22 mouse cellular contexts compared by ENCODE assay signal in genomic region chr1:51909204-51909603, GRCm38 (mm10). TPM values are rescaled to one million over a fixed set of nuclear protein-coding genes. Genes with fewer than 3 reads are reported as not detected.
DNase-seq lines count a peak whose midpoint lies in the region; ATAC-seq and TF ChIP-seq lines count a peak whose summit lies in the region.
"Had no signal": no experiment of that assay in that cellular context is flagged by ENCODE, and none has a peak within 500 bp of the region (broad histone marks: within the 10 kb centered on the region; RNA-seq: fewer than 3 reads in every experiment).

No protein-coding gene starts in this region.

- TF ChIP-seq CTCF in hindbrain, postnatal 0 days (IDR thresholded peaks at IDR 0.05; ENCODE audit: low read depth) = no peak

- peak; percentile 19 for DNase-seq in forebrain, embryonic 14.5 days (ENCODE audit: low spot score)
- DNase-seq in forebrain, embryonic 10.5 days (ENCODE audit: extremely low spot score, low spot score) = no peak
- no peak for DNase-seq in hindbrain, embryonic 11.5 days (ENCODE audit: low spot score)
- no peak for DNase-seq in midbrain, embryonic 10.5 days (ENCODE audit: low spot score)
- DNase-seq in hindbrain, postnatal 0 days (ENCODE audit: low spot score) = peak; percentile 22
- DNase-seq in urinary bladder, postnatal 14 days (ENCODE audit: low spot score) = no peak
- DNase-seq: adrenal gland, postnatal 14 days; cerebellum, adult 2 months; gastrocnemius, postnatal 25 days; heart, postnatal 14 days; kidney, adult 9 months; kidney, postnatal 36 days; lung, adult 18-20 months had no signal

- 55% methylated on average over 2 of the region's 2 CpGs for WGBS in forebrain, embryonic 14.5 days
- WGBS in forebrain, embryonic 10.5 days = 87% methylated on average over 2 of the region's 2 CpGs
- 40% methylated on average over 2 of the region's 2 CpGs for WGBS in hindbrain, embryonic 16.5 days
- 63% methylated on average over 2 of the region's 2 CpGs for WGBS in hindbrain, embryonic 11.5 days
- WGBS in midbrain, embryonic 12.5 days = 80% methylated on average over 2 of the region's 2 CpGs
- WGBS in midbrain, embryonic 10.5 days = 75% methylated on average over 2 of the region's 2 CpGs
- WGBS in hindbrain, postnatal 0 days = 48% methylated on average over 2 of the region's 2 CpGs

- no peak for ATAC-seq in forebrain, embryonic 14.5 days
- ATAC-seq in hindbrain, embryonic 16.5 days = 0 out of 2 replicates have a peak, but pooled peaks have one; percentile 29
- ATAC-seq in hindbrain, embryonic 11.5 days (ENCODE audit: low FRiP score) = no peak
- no peak for ATAC-seq in midbrain, embryonic 12.5 days (ENCODE audit: low FRiP score, low read depth)
- ATAC-seq in hindbrain, postnatal 0 days = no peak

- no peaks in the 10 kb centered on the region for H3K27me3 ChIP-seq in forebrain, embryonic 14.5 days (replicated peaks; ENCODE audit: control insufficient read depth, insufficient read depth, low read length)
- no peaks in the 10 kb centered on the region for H3K27me3 ChIP-seq in forebrain, embryonic 10.5 days (ENCODE audit: poor library complexity, severe bottlenecking)
- no peaks in the 10 kb centered on the region for H3K27me3 ChIP-seq in hindbrain, embryonic 16.5 days (replicated peaks; ENCODE audit: control insufficient read depth, insufficient read depth, low read length)
- no peaks in the 10 kb centered on the region for H3K27me3 ChIP-seq in hindbrain, embryonic 11.5 days (ENCODE audit: control insufficient read depth, insufficient read depth, low read length)
- H3K27me3 ChIP-seq in midbrain, embryonic 12.5 days = no peaks in the 10 kb centered on the region
- H3K27me3 ChIP-seq in midbrain, embryonic 10.5 days (ENCODE audit: low read depth, poor library complexity, severe bottlenecking) = no peaks in the 10 kb centered on the region
- no peaks in the 10 kb centered on the region for H3K27me3 ChIP-seq in hindbrain, postnatal 0 days (ENCODE audit: insufficient read depth, low read length)
- H3K27me3 ChIP-seq: CH12.LX; limb, embryonic 15.5 days had no signal

- H3K4me3 ChIP-seq in forebrain, embryonic 14.5 days (ENCODE audit: low read depth, low read length) = no peak overlapping the region
- H3K4me3 ChIP-seq in forebrain, embryonic 10.5 days = no peak overlapping the region
- H3K4me3 ChIP-seq in hindbrain, embryonic 16.5 days (ENCODE audit: low read length) = no peak overlapping the region
- H3K4me3 ChIP-seq in hindbrain, embryonic 11.5 days (ENCODE audit: low read depth, low read length) = no peak overlapping the region
- no peak overlapping the region for H3K4me3 ChIP-seq in midbrain, embryonic 12.5 days
- no peak overlapping the region for H3K4me3 ChIP-seq in midbrain, embryonic 10.5 days
- H3K4me3 ChIP-seq in hindbrain, postnatal 0 days (ENCODE audit: low read length) = no peak overlapping the region
- H3K4me3 ChIP-seq: erythroblast, embryonic 14.5 days; limb, embryonic 15.5 days had no signal

- H3K4me2 ChIP-seq in forebrain, embryonic 14.5 days (ENCODE audit: low read length) = no peak overlapping the region
- H3K4me2 ChIP-seq in hindbrain, embryonic 16.5 days (ENCODE audit: low read length) = no peak overlapping the region
- H3K4me2 ChIP-seq in hindbrain, embryonic 11.5 days (replicated peaks; ENCODE audit: low read depth, low read length) = no peak overlapping the region
- H3K4me2 ChIP-seq in midbrain, embryonic 12.5 days (replicated peaks) = no peak overlapping the region
- no peak overlapping the region for H3K4me2 ChIP-seq in hindbrain, postnatal 0 days (ENCODE audit: low read depth, low read length)
- H3K4me2 ChIP-seq: heart, embryonic 11.5 days; limb, embryonic 15.5 days had no signal

- peaks cover 7% of the 10 kb centered on the region; the same call in 1 of the 2 replicates for H3K36me3 ChIP-seq in forebrain, embryonic 14.5 days (ENCODE audit: control insufficient read depth, insufficient read depth, low read length)
- peaks cover 32% of the 10 kb centered on the region for H3K36me3 ChIP-seq in forebrain, embryonic 10.5 days (replicated peaks)
- no peaks in the 10 kb centered on the region for H3K36me3 ChIP-seq in hindbrain, embryonic 16.5 days (ENCODE audit: control insufficient read depth, insufficient read depth, low read length)
- no peaks in the 10 kb centered on the region for H3K36me3 ChIP-seq in hindbrain, embryonic 11.5 days (ENCODE audit: control insufficient read depth, insufficient read depth, low read length)
- H3K36me3 ChIP-seq in midbrain, embryonic 12.5 days = no peaks in the 10 kb centered on the region
- H3K36me3 ChIP-seq in midbrain, embryonic 10.5 days = peaks cover 21% of the 10 kb centered on the region; the same call in 1 of the 2 replicates
- no peaks in the 10 kb centered on the region for H3K36me3 ChIP-seq in hindbrain, postnatal 0 days (ENCODE audit: insufficient read depth, low read length)
- H3K36me3 ChIP-seq: limb, embryonic 15.5 days had no signal

- H3K27ac ChIP-seq in forebrain, embryonic 14.5 days (ENCODE audit: low read depth, low read length) = no peak overlapping the region
- no peak overlapping the region for H3K27ac ChIP-seq in forebrain, embryonic 10.5 days
- no peak overlapping the region for H3K27ac ChIP-seq in hindbrain, embryonic 16.5 days (ENCODE audit: low read depth, low read length)
- H3K27ac ChIP-seq in hindbrain, embryonic 11.5 days (ENCODE audit: low read depth, low read length) = no peak overlapping the region
- H3K27ac ChIP-seq in midbrain, embryonic 12.5 days (replicated peaks) = 0 out of 2 replicates have a peak overlapping the region, but pooled peaks have one; percentile 5
- no peak overlapping the region for H3K27ac ChIP-seq in midbrain, embryonic 10.5 days (replicated peaks)
- H3K27ac ChIP-seq in hindbrain, postnatal 0 days = no peak overlapping the region
- H3K27ac ChIP-seq: limb, embryonic 15.5 days; stomach, postnatal 0 days had no signal

- H3K9ac ChIP-seq in forebrain, embryonic 14.5 days (ENCODE audit: low read length) = no peak overlapping the region
- no peak overlapping the region for H3K9ac ChIP-seq in hindbrain, embryonic 16.5 days (ENCODE audit: low read depth, low read length)
- no peak overlapping the region for H3K9ac ChIP-seq in hindbrain, embryonic 11.5 days (ENCODE audit: low read depth, low read length)
- no peak overlapping the region for H3K9ac ChIP-seq in midbrain, embryonic 12.5 days (replicated peaks)
- H3K9ac ChIP-seq in hindbrain, postnatal 0 days (replicated peaks; ENCODE audit: low read length) = no peak overlapping the region
- H3K9ac ChIP-seq: limb, embryonic 15.5 days had no signal

- no peaks in the 10 kb centered on the region for H3K9me3 ChIP-seq in forebrain, embryonic 14.5 days (replicated peaks; ENCODE audit: control insufficient read depth, low read length)
- no peaks in the 10 kb centered on the region for H3K9me3 ChIP-seq in forebrain, embryonic 10.5 days
- H3K9me3 ChIP-seq in hindbrain, embryonic 16.5 days (ENCODE audit: control insufficient read depth, low read length) = no peaks in the 10 kb centered on the region
- no peaks in the 10 kb centered on the region for H3K9me3 ChIP-seq in hindbrain, embryonic 11.5 days (ENCODE audit: control insufficient read depth, low read length)
- H3K9me3 ChIP-seq in midbrain, embryonic 12.5 days = no peaks in the 10 kb centered on the region
- H3K9me3 ChIP-seq in midbrain, embryonic 10.5 days (replicated peaks) = no peaks in the 10 kb centered on the region
- H3K9me3 ChIP-seq in hindbrain, postnatal 0 days (ENCODE audit: low read length) = no peaks in the 10 kb centered on the region
- H3K9me3 ChIP-seq: limb, embryonic 15.5 days had no signal

- H3K4me1 ChIP-seq in forebrain, embryonic 14.5 days (ENCODE audit: control insufficient read depth, insufficient read depth, low read length) = peaks cover 26% of the 10 kb centered on the region
- peaks cover 66% of the 10 kb centered on the region for H3K4me1 ChIP-seq in forebrain, embryonic 10.5 days
- peaks cover 16% of the 10 kb centered on the region for H3K4me1 ChIP-seq in hindbrain, embryonic 16.5 days (ENCODE audit: control insufficient read depth, insufficient read depth, low read depth, low read length)
- peaks cover 3% of the 10 kb centered on the region; the same call in 1 of the 2 replicates for H3K4me1 ChIP-seq in hindbrain, embryonic 11.5 days (replicated peaks; ENCODE audit: control insufficient read depth, insufficient read depth, low read length)
- H3K4me1 ChIP-seq in midbrain, embryonic 12.5 days = peaks cover 49% of the 10 kb centered on the region
- peaks cover 68% of the 10 kb centered on the region for H3K4me1 ChIP-seq in midbrain, embryonic 10.5 days
- H3K4me1 ChIP-seq in hindbrain, postnatal 0 days (ENCODE audit: insufficient read depth, low read length) = no peaks in the 10 kb centered on the region; the same call in 1 of the 2 replicates

RNA-seq across cellular contexts. Expression of gene Myo1b, which starts 6.7 kb away (rescaled TPM):
- polyA plus RNA-seq in forebrain, embryonic 14.5 days (2014; fragmentation: Nextera tagmentation; extraction: Ambion mirVana) = 78.1 and 89.1 TPM in 2 replicates
- polyA plus RNA-seq in forebrain, embryonic 10.5 days (2016; fragmentation: Nextera tagmentation; extraction: Ambion mirVana) = 77.5 and 82.0 TPM in 2 replicates
- 43.2 and 53.8 TPM in 2 replicates for polyA plus RNA-seq in hindbrain, embryonic 16.5 days (2015; fragmentation: Nextera tagmentation; extraction: Ambion mirVana)
- 116 and 156 TPM in 2 replicates for polyA plus RNA-seq in hindbrain, embryonic 11.5 days (2014; fragmentation: Nextera tagmentation; extraction: Ambion mirVana)
- polyA plus RNA-seq in midbrain, embryonic 12.5 days (2016; fragmentation: Nextera tagmentation; extraction: Ambion mirVana) = 111 and 115 TPM in 2 replicates
- 73.0 and 78.9 TPM in 2 replicates for polyA plus RNA-seq in midbrain, embryonic 10.5 days (2016; fragmentation: Nextera tagmentation; extraction: Ambion mirVana)
- total RNA-seq in hindbrain, postnatal 0 days (2014; rRNA removed) = 20.3 and 27.9 TPM in 2 replicates
- polyA plus RNA-seq in hindbrain, postnatal 0 days (2015; fragmentation: Nextera tagmentation; extraction: Ambion mirVana) = 44.7 and 45.2 TPM in 2 replicates
- total RNA-seq: megakaryocyte-erythroid progenitor cell, adult 5-6 weeks; neutrophil, adult 5-6 weeks had no signal
- polyA plus RNA-seq: erythroblast, embryonic 14.5 days had no signal

Comparison
In these comparisons a context has a peak if more than half of its experiments do, and no peak if none do; other contexts are left out.
1. DNase-seq: peak in forebrain, embryonic 14.5 days (single experiment) and hindbrain, postnatal 0 days (single experiment); none in forebrain, embryonic 10.5 days (single experiment), hindbrain, embryonic 11.5 days (single experiment), midbrain, embryonic 10.5 days (single experiment) and urinary bladder, postnatal 14 days (single experiment).